Mouse (Mus musculus) neural tube, embryonic 12.5 days (tissue): ENCODE measurements around the gene Dmwd. TPM values are rescaled to one million over a fixed set of nuclear protein-coding genes. Genes with fewer than 3 reads are reported as not detected.

Experiments
- ATAC-seq: fragments of 200-750 bp; cut with Nextera tagmentation; 2 replicates; pipeline ENCODE4 v1.8.0; 2017; ENCODE audit warnings: low read depth, mild to moderate bottlenecking, moderate TSS enrichment, moderate library complexity; ENCODE audit not compliant: low FRiP score
- H3K27ac ChIP-seq: fragments of 300-500 bp; sonication (generic); 2 replicates; pipeline ENCODE4 v1.5.1; 2016
- H3K27me3 ChIP-seq: fragments of 300-500 bp; sonication (generic); replicated peaks from 2 replicates; pipeline ENCODE4 v1.6.1; 2016; ENCODE audit warnings: mild to moderate bottlenecking
- H3K36me3 ChIP-seq: fragments of 300-500 bp; sonication (generic); 2 replicates; pipeline ENCODE4 v1.6.1; 2016; ENCODE audit warnings: mild to moderate bottlenecking
- H3K4me1 ChIP-seq: fragments of 300-500 bp; sonication (generic); 2 replicates; pipeline ENCODE4 v1.6.1; 2016
- H3K4me2 ChIP-seq: fragments of 300-500 bp; sonication (generic); replicated peaks from 2 replicates; pipeline ENCODE4 v1.6.1; 2016; ENCODE audit warnings: mild to moderate bottlenecking
- H3K4me3 ChIP-seq: fragments of 300-500 bp; sonication (generic); 2 replicates; pipeline ENCODE4 v1.5.1; 2016
- H3K9ac ChIP-seq: fragments of 300-500 bp; sonication (generic); 2 replicates; pipeline ENCODE4 v1.6.1; 2016; ENCODE audit warnings: mild to moderate bottlenecking
- H3K9me3 ChIP-seq: fragments of 300-500 bp; sonication (generic); 2 replicates; pipeline ENCODE4 v1.6.1; 2016; ENCODE audit warnings: mild to moderate bottlenecking
- WGBS: fragments of 180-500 bp; shearing (Covaris S2); methylation state at CpG from one replicate; pipeline ENCODE4 v1.1.7; 2016; 5-methylcytosine and 5-hydroxymethylcytosine counted together
- polyA plus RNA-seq: library from polyadenylated mRNA; unstranded; fragments of >200 nt; fragmentation: Nextera tagmentation; extraction: Ambion mirVana; gene quantifications from 2 replicates; pipeline ENCODE4 v1.2.1, GENCODE M21; 2016

Dmwd gene
- polyA plus RNA-seq, 1 experiment from 2014 or later: 29.6 TPM

GRCm38 (mm10) chr7:19086760-19087159 lies 10.7 kb downstream of the Dmwd start:
- 56% methylated on average over 18 of the region's 18 CpGs for WGBS
- Histone ChIP-seq H3K4me3 (no peak overlapping the region), H3K36me3 (peaks cover 60% of the 10 kb centered on the region), H3K9ac (no peak overlapping the region), H3K27ac (no peak overlapping the region), H3K9me3 (no peaks in the 10 kb centered on the region), H3K4me1 (peaks cover 33% of the 10 kb centered on the region), H3K27me3 (peaks cover 13% of the 10 kb centered on the region), H3K4me2 (no peak overlapping the region)
- no peak for ATAC-seq

DNA sequence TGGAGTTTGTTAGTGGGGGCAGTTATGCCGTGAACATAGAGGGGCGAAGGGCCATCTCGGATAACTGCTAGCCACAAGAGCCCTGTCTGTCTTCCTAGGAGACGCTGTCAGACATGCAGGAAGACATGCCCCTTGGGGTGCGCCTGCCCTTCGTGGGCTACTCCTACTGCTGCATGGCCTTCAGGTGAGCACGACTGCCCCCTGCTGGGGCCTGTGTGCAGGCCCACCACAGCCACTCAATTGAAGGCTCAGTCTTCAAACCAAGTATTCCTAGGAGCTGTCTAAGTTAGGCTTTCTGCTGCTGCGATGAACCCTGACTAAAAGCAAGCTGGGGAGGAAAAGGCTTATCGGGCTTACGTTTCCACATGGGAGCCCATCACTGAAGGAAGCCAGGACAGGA lies 12.8 kb downstream of the Dmwd start:
- H3K9me3 ChIP-seq: no peaks in the 10 kb centered on the region
- peaks cover 45% of the 10 kb centered on the region for H3K4me1 ChIP-seq
- H3K9ac ChIP-seq: no peak overlapping the region
- WGBS: 45% methylated on average over 10 of the region's 10 CpGs
- peaks cover 16% of the 10 kb centered on the region for H3K27me3 ChIP-seq
- H3K4me2 ChIP-seq: no peak overlapping the region
- no peak for ATAC-seq
- peaks cover 45% of the 10 kb centered on the region for H3K36me3 ChIP-seq
- H3K4me3 ChIP-seq: no peak overlapping the region
- no peak overlapping the region for H3K27ac ChIP-seq

- peaks cover 40% of the 10 kb centered on the region for H3K36me3 ChIP-seq
- no peak overlapping the region for H3K4me3 ChIP-seq
- H3K9me3 ChIP-seq: no peaks in the 10 kb centered on the region
- H3K27me3 ChIP-seq: peaks cover 16% of the 10 kb centered on the region
- ATAC-seq: no peak
- H3K4me1 ChIP-seq: peaks cover 52% of the 10 kb centered on the region
- peak overlapping the region; percentile 35; the same call in 1 of the 2 replicates for H3K9ac ChIP-seq
- 23% methylated on average over 17 of the region's 17 CpGs for WGBS
- peak overlapping the region; percentile 98 for H3K4me2 ChIP-seq
- H3K27ac ChIP-seq: no peak overlapping the region
Observed at GRCm38 (mm10) chr7:19091913-19092312, 15.9 kb downstream of the Dmwd start.

GRCm38 (mm10) chr7:19092381-19093173 lies 16.6 kb downstream of the Dmwd start:
- Histone ChIP-seq H3K4me1 (peaks cover 59% of the 10 kb centered on the region), H3K36me3 (peaks cover 39% of the 10 kb centered on the region), H3K27ac (0 out of 2 replicates have a peak overlapping the region, but pooled peaks have one; percentile 2), H3K4me3 (peak overlapping the region; percentile 66), H3K9me3 (no peaks in the 10 kb centered on the region), H3K27me3 (peaks cover 16% of the 10 kb centered on the region), H3K4me2 (peak overlapping the region; percentile 98), H3K9ac (peak overlapping the region; percentile 35)
- 3% methylated on average over 38 of the region's 38 CpGs for WGBS
- ATAC-seq: peak; percentile 52

- H3K4me3 ChIP-seq: peak overlapping the region; percentile 66
- peak overlapping the region; percentile 2; the same call in 1 of the 2 replicates for H3K27ac ChIP-seq
- ATAC-seq: peak; percentile 59
- H3K9ac ChIP-seq: peak overlapping the region; percentile 35
- peak overlapping the region; percentile 98 for H3K4me2 ChIP-seq
- peaks cover 16% of the 10 kb centered on the region for H3K27me3 ChIP-seq
- peaks cover 36% of the 10 kb centered on the region for H3K36me3 ChIP-seq
- WGBS: under 1% methylated on average over 9 of the region's 15 CpGs
- H3K9me3 ChIP-seq: no peaks in the 10 kb centered on the region
- H3K4me1 ChIP-seq: peaks cover 59% of the 10 kb centered on the region
Observed at GRCm38 (mm10) chr7:19093174-19093521, 17.1 kb downstream of the Dmwd start.

GRCm38 (mm10) chr7:19093537-19094385 lies 17.7 kb downstream of the Dmwd start:
- no peaks in the 10 kb centered on the region for H3K9me3 ChIP-seq
- peak overlapping the region; percentile 98 for H3K4me2 ChIP-seq
- under 1% methylated on average over 45 of the region's 45 CpGs for WGBS
- peaks cover 59% of the 10 kb centered on the region for H3K4me1 ChIP-seq
- H3K27me3 ChIP-seq: peaks cover 16% of the 10 kb centered on the region
- peak overlapping the region; percentile 54 for H3K27ac ChIP-seq
- peak; percentile 83 for ATAC-seq
- H3K36me3 ChIP-seq: peaks cover 32% of the 10 kb centered on the region
- H3K4me3 ChIP-seq: peak overlapping the region; percentile 66
- peak overlapping the region; percentile 78 for H3K9ac ChIP-seq

DNA sequence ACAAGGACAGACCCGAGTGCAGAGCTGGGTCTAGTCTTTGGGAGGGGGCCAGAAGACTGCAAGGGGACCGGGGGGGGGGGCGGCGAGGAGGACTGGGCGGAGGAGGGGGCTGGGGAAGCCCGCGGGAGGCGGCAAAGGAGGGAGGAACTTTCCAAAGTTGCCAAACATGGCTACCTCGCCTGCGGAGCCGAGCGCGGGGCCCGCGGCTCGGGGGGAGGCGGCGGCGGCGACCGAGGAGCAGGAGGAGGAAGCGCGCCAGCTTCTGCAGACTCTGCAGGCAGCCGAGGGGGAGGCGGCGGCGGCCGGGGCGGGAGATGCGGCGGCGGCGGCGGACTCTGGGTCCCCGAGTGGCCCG lies 18.4 kb downstream of the Dmwd start, which contains the start of gene Six5:
Gene Six5, plus strand, starts transcription at position 124 of the 355 bp plus-strand sequence.
- Histone ChIP-seq H3K4me1 (peaks cover 59% of the 10 kb centered on the region), H3K4me3 (peak within 1 kb of the TSS; percentile 66), H3K27ac (peak within 1 kb of the TSS; percentile 54), H3K9me3 (no peaks in the 10 kb centered on the region), H3K27me3 (peaks cover 16% of the 10 kb centered on the region), H3K36me3 (peaks cover 32% of the 10 kb centered on the region), H3K4me2 (peak within 1 kb of the TSS; percentile 98), H3K9ac (peak within 1 kb of the TSS; percentile 78)
- peak; percentile 0; the same call in 1 of the 2 replicates for ATAC-seq
- WGBS: 2% methylated on average over 19 of the region's 36 CpGs

DNA sequence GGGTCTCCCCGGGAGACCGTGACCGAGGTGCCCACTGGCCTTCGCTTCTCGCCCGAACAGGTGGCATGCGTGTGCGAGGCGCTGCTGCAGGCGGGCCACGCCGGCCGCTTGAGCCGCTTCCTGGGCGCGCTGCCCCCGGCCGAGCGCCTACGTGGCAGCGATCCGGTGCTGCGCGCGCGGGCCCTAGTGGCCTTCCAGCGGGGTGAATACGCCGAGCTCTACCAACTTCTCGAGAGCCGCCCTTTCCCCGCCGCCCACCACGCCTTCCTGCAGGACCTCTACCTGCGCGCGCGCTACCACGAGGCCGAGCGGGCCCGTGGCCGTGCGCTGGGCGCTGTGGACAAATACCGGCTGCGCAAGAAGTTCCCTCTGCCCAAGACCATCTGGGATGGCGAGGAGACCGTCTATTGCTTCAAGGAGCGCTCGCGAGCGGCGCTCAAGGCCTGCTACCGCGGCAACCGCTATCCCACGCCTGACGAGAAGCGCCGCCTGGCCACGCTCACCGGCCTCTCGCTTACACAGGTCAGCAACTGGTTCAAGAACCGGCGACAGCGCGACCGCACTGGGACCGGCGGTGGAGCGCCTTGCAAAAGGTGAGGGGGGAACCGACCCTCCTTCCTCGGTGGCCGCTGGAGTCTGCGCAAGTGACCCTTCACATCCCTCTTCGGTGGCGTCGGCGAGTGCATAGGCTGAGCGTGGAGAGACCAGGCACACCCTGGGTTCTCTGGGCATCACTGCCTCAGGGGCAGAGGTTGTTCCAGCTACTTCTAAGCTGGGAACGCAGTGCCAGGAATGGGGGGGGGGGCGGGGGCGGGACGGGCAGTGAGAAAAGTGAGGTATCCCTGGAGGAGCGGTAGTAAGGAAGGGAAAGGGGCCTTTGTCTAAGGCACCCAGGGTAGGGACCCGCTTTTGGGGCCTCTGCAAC lies 19.1 kb downstream of the Dmwd start:
- Histone ChIP-seq H3K4me3 (peak overlapping the region; percentile 66), H3K9ac (peak overlapping the region; percentile 78), H3K9me3 (no peaks in the 10 kb centered on the region), H3K27me3 (peaks cover 16% of the 10 kb centered on the region), H3K4me1 (peaks cover 59% of the 10 kb centered on the region), H3K27ac (peak overlapping the region; percentile 54), H3K36me3 (peaks cover 26% of the 10 kb centered on the region), H3K4me2 (peak overlapping the region; percentile 98)
- WGBS: under 1% methylated on average over 85 of the region's 87 CpGs
- ATAC-seq: no peak

DNA sequence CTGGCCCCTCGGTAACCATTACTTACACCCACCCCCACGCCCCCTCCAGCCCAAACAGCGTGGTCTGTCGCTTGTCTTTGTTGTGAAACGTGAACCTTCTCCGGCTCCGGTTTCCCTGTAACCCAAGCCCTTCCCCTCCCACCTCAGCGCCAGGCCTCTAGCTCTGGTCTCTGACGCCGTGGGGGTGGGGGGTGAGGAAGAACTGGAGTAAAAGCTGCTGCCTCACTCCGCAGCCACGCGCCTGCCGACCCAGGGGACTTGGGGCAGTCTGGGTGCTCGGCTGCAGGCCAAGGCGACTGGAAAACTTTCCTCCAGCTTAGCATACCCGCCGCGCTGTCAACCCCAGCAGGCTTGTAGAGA lies 19.7 kb downstream of the Dmwd start:
- Histone ChIP-seq H3K27ac (no peak overlapping the region), H3K9ac (peak overlapping the region; percentile 78), H3K36me3 (peaks cover 20% of the 10 kb centered on the region), H3K27me3 (peaks cover 14% of the 10 kb centered on the region), H3K4me1 (peaks cover 59% of the 10 kb centered on the region), H3K4me2 (peak overlapping the region; percentile 98), H3K4me3 (peak overlapping the region; percentile 66), H3K9me3 (no peaks in the 10 kb centered on the region)
- ATAC-seq: no peak
- WGBS: under 1% methylated on average over 19 of the region's 19 CpGs

DNA sequence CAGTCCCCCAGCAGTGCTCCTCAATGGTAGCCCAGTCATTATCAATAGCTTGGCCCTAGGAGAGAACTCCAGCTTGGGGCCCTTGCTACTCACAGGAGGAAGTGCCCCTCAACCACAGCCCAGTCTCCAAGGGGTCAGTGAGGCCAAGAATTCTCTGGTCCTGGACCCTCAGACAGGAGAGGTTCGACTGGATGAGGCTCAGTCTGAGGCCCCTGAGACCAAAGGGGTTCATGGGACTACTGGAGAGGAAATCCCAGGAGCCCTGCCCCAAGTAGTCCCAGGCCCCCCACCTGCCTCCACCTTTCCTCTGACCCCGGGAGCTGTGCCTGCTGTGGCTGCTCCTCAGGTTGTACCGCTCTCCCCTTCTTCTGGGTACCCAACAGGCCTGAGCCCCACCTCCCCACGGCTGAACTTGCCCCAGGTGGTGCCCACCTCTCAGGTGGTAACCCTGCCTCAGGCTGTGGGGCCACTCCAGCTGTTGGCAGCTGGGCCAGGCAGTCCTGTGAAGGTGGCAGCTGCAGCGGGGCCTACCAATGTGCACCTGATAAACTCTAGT lies 20.5 kb downstream of the Dmwd start:
- 54% methylated on average over 5 of the region's 5 CpGs for WGBS

GRCm38 (mm10) chr7:19097217-19097616 lies 21.2 kb downstream of the Dmwd start:
- ATAC-seq: no peak
- H3K4me3 ChIP-seq: no peak overlapping the region
- H3K9ac ChIP-seq: no peak overlapping the region

More for the DNA sequence above, 20.5 kb downstream of the Dmwd start:
- H3K9me3 ChIP-seq: no peaks in the 10 kb centered on the region
- peak overlapping the region; percentile 98 for H3K4me2 ChIP-seq
- peaks cover 6% of the 10 kb centered on the region for H3K27me3 ChIP-seq
- H3K9ac ChIP-seq: peak overlapping the region; percentile 78
- ATAC-seq: no peak
- H3K4me3 ChIP-seq: peak overlapping the region; percentile 66
- H3K27ac ChIP-seq: no peak overlapping the region
- H3K4me1 ChIP-seq: peaks cover 59% of the 10 kb centered on the region
- H3K36me3 ChIP-seq: peaks cover 16% of the 10 kb centered on the region

More at GRCm38 (mm10) chr7:19097217-19097616, 21.2 kb downstream of the Dmwd start:
- no peaks in the 10 kb centered on the region for H3K27me3 ChIP-seq
- peaks cover 51% of the 10 kb centered on the region for H3K4me1 ChIP-seq
- peaks cover 10% of the 10 kb centered on the region for H3K36me3 ChIP-seq
- peak overlapping the region; percentile 98 for H3K4me2 ChIP-seq
- no peak overlapping the region for H3K27ac ChIP-seq
- H3K9me3 ChIP-seq: no peaks in the 10 kb centered on the region
- WGBS: 78% methylated on average over 2 of the region's 2 CpGs
